Mouse (Mus musculus): ENCODE measurements around the gene Oit1. TPM values are rescaled to one million over a fixed set of nuclear protein-coding genes. Genes with fewer than 3 reads are reported as not detected.

Gene Oit1
- total RNA-seq (2021): under 1 TPM in 1 of 2 experiments, not detected in 1; 0.22 TPM
- long read RNA-seq, experiment 1: 0 reads
- long read RNA-seq, experiment 2: 0 reads

DNA sequence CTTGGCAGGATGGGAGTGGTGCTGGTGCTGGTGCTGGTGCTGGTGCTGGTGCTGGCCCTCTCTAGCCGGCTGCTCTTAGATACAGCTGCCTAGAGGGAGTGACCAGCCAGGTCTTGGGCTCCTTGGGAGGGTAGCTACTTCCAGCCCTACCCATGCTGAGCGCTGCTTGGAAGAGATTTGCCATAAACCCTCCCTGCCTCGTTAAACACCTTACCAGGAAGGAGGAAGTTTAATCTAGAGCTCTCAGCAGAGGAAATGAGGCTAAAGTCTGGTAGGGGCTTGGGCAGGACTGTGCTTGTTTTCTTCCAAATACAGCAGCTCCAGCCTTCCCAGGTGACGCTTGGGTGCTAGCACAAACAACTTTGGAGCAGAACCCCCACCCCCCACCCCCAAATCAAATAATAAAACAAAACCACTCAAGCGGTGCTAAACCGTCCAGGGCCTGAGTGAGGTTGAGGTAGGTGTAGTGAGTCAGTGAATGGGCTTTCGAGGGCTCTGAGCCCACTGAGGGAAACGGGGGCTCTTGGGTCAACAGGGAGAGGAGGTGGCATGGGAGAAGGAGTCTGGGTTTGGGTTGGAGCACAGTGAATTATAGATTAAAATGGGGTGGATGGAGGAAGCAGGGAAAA, at the start of gene Oit1:
TSS of gene Oit1 (minus strand) at position 70 of the 629 bp plus-strand sequence.
- no peak for DNase-seq (ENCODE audit: low spot score in 2 of 2)

DNA sequence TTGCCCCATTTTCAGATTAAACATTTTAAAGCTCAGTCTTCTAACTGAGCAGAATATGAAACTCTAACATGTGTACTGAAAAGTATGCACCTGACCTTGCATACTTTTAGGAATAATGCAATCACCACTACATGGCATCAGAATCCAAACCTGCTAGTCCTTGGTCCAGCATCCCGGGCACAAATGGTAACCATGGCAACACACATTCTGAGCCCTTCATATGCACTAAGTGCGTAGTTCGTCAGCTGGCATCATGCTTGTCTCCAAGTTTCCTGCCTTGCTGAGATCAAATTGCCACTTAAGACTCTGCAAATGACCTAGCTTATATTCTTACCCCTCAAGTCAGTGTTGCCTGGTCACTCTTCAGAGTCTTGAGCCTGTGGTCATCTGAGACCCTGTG, 44.3 kb upstream of the Oit1 start:
- DNase-seq (ENCODE audit: low spot score in 2 of 2): no peak

DNA sequence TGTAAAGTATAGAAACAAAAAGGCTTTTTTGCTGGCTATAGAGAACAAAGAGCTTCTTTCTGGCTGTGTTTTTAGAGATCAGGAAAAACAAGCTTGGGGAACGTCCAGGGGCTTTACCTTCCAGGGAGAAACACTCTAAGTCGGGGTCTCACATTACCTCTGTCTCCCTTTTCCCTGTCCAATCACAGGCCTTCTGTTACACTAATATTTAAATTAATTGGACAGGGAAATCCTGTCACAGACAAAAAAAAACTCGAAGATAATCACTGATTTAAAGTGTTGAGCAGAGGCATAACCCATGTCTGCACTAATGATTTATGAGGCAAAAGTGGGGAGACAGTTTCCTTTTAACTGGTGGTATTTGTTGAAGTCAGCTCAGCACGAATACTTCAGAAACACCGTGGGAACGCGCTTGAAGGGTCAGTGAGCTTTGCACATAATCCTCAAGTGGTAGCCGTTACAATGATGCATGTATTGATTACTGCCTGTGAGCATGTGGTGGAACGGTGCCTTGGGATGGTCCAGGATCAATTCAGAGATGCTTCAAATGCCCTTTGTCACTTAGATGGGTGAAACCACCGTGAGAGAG, 42.7 kb upstream of the Oit1 start:
- no peak for DNase-seq (ENCODE audit: low spot score in 2 of 2)

DNA sequence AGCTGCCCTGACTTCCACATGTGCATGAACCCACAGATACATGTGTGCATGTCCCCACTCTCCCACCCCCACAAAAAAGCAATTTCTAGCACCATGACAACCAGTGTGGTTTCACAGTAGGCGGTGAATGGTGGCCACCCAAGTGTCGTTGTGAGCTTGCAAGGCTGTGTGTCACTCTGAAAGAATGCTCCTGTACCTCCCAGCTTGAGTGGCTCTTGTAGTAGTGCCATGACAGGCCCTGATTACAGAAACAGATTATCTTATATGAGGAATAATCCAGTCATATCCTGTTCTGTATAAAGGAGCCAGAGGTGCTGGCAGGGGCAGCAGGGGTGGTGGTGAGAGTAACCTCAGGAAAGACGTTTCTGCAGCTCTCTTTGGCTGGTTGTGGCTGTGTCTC, 40.1 kb upstream of the Oit1 start:
- no peak for DNase-seq (ENCODE audit: low spot score in 2 of 2)

DNA sequence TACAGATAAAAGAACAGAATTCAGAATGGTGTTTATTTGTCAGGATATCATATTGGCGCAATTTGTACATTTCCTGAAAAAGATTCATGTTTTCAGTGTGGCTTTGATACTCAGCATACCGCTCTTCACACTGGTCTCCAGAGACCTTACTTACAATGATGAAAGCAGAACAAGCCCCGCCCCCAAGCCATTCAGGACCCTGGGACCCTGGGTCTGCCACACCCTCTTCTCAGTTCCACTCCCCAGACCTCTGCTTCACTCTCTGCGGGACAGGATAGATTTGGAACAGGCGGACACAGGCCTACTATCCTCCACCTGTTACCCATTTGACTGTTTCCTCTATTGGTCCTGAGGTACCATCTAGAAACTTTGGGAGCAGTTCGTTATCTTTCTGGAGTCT, 27.4 kb upstream of the Oit1 start:
- no peak for DNase-seq (ENCODE audit: low spot score in 2 of 2)

DNA sequence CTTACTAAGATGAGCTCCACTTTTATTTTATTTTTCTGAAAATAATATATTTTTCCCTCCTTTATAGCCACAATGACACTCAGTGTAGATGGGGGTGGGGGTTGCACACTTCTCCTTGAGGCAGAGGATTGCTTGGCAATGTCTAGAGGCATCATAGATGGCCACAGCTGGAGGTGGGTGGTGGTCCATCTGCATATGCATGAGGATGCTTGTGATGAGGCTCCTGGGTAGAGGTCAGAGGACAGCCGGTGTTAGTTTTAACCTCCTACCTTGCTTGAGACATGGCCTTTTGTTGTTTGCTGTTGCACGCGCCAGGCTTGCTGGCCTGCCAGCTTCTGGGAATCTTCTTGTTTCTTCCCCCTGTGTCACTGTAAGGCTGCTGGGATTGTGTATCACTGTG, 24.8 kb upstream of the Oit1 start:
- no peak for DNase-seq (ENCODE audit: low spot score in 2 of 2)

DNA sequence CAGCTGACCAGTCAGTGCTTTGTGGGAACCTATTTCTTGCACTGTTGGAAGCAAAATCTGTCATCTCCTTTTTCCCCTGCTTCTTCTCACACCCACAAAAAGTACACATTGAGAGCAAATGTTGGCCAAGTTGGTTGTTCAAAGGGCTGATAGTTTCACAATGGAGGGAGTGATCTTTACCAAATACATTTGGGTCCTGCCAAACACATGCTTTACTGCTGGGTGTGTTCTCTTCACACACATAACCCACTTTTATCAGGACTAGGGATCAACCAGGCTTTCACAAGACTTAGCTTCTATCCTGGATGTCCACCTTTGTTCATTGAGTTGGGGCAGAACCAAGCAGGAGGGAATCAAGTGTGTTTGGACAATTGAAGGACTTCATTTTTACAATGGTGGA, 20.0 kb upstream of the Oit1 start:
- no peak for DNase-seq (ENCODE audit: low spot score in 2 of 2)

DNA sequence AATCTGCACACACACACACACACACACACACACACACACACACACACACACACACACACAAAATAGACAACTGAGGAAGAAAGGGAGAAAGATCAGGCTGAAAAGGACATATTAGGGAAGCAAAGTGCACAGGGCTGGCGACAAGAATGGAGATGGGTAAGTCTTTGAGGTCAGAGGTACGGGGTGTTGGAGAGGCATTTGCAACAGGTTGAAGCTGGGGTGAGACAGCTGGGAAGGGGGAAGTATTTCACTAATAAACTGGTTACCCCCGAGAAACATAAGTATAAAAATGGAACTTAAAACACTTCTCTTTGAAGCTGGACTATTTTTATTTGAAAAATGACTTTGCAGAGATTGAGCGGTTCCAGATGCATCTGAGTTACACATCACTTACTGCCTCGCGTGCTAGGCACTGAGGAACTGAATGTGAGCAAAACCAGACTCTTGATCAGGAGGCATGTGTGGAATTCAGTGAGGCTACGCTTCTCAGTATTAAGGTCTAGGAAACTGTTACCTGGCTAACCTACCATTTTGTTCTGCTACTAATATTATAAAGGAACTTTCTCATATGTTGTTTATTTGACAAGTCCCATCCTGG, 17.2 kb upstream of the Oit1 start:
- no peak for DNase-seq (ENCODE audit: low spot score in 2 of 2)

DNA sequence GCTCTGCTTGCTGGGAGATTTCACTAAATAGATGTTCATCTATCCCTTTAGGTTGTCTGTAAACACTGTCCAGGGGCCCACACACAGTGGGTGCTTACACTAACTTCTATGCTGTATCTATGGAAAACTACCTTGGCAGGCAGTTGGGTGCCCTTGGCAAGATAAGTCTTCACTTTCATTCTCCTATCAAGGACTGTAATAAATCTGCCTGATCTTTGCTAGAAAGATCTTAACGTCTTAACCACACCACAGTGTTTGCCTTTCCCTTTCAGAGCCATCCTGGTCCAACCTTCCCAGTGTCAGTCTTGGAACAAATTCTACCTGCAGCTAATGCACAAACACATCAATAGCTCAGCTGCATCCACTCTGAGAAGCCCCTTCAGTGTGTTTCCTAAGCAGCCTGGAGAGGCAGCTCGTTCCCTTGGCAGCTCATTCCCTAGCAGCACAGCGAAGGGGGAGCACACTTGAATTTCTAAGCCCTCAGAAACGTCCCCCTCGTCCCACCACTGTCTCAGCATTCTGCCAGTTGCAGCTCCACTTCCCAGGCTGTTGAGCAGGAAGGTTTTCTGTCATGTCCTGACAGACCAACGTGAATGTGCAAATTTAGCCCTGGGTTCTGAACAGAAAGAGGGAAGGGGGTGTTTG, 13.7 kb upstream of the Oit1 start:
- no peak for DNase-seq (ENCODE audit: low spot score in 2 of 2)

DNA sequence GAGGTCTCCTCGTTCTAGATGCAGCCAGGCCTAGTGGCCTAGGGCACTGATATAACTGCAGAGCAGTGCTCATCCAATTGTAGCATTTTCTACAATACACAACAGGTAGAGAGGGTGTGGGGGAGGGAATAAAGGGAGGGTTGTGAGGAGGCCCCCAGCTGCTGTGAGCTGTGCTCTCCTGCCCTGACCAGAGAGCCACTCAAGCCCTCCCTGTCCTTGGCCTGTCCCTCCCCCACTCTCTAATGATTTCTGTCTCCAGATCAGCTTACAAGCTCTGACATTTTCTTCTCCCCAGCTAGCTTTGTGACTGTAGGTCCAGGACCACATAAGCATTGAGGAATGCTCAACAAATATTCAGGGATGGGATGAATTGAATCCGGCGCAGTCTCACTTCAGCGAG, 9.2 kb downstream of the Oit1 start:
- DNase-seq (ENCODE audit: low spot score in 2 of 2): no peak

DNA sequence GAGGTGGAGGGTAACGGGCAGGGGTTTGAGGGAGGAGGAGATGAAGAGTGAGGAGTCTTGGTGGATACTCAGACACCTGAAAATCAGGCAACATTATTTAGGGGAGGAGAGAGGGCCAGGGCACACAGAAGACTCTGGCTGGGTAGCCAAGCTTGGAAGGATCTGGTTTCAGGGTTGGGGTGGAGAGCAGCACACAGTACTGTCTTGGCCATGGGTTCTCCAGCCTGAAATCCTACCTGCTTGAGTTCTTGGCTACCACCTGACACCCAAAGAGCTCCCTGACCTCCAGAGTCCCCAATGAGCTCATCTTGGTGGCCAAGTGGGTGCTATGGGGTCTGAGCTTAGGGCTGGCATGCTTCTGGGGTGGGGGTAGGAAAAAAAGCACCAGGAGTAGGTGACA, 9.7 kb downstream of the Oit1 start:
- no peak for DNase-seq (ENCODE audit: low spot score in 2 of 2)

DNA sequence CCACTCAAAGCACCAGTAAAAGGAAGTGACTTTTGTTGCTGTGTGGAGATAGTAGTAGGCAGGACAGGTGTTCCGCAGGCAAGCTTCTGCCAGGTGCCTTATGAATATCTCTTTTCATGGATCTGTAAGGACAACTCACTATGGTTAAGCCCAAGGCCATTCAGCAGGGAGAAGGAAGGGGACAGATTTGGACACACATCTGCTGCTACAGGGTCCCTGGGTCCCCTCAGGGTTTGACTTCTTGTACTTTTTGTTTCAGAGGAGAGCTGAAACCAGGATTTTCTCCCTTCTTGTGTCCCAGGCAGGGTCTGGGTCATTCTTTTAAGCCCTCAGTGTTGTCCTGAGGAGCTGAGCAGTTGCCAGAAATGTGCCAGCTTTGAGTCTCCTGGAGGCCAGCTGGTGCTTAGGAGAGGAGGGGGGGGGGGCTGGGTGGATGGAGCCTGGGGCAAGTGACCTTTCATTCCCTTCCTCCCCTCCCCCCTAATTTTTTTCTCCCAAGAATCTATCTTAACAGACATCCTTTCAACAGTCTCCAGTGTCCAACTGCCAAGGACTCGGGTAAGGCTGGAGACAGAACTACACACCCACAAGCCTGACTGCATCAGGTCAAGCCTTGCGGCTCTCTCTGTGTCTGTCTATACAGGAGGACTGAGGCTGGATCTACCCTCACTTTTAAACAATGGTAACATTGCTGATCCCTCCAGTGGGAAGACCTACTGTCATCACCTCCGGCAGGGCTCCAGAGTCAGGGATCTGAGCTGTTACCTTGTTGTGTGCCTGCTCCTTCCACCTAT, 10.6 kb downstream of the Oit1 start:
- no peak for DNase-seq (ENCODE audit: low spot score in 2 of 2)

DNA sequence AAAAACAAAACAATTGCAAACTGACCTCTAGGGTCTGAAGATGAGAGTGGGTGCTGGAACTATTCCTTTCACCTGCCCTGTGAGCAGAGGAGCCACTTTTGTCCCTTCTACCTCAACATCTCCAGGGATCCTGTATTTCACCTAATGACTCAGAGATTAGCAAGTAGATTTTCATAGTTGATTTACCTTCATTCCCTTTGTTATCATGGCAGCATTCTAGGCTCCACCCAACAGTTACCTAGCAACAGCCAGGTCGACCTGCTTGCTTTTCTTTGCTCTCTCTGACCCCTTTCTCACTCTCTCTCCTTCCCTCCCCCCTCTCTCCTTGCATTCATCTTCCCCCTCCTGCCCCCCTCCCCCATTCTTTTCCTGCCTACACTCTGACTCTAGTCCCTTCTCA, 11.4 kb downstream of the Oit1 start:
- DNase-seq (ENCODE audit: low spot score in 2 of 2): no peak

DNA sequence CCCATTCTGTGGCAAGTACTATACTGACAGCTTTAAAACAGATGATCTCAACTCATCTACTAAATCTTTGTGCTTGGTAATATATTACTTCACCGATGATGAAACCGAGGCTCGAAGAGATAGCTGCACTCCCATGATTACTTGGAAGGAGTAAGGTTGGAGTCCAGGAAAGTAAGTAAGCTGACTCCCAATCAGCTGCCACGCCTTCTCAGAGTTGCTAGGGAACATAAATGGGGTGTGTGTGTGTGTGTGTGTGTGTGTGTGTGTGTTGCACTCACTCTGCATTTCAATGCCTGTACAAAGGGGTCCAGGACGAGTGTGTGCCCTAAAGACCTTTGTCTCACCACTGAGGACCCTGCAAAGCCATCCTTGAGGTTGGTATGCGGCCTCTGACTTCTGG, 12.7 kb downstream of the Oit1 start:
- DNase-seq (ENCODE audit: low spot score in 2 of 2): no peak

DNA sequence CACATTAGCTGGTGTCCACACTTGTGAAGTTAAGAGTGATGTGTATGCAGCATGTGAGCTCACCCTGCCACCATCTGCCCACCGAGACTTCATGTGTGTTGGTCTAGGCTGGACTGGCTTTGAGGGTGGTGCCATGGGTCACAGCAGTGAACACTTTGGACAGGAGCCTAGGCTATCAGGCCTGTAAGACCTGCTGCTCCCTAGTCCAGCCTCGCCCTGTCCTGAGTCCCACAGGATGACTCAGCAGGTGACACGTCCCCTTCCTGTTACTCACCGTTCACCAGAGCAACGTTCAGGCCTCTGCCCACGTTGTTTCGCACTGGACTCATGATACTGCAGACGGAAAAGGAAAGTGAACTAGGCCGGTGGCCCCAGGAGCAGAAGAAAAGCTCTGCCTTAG, 21.7 kb downstream of the Oit1 start:
- DNase-seq (ENCODE audit: low spot score in 2 of 2): no peak

DNA sequence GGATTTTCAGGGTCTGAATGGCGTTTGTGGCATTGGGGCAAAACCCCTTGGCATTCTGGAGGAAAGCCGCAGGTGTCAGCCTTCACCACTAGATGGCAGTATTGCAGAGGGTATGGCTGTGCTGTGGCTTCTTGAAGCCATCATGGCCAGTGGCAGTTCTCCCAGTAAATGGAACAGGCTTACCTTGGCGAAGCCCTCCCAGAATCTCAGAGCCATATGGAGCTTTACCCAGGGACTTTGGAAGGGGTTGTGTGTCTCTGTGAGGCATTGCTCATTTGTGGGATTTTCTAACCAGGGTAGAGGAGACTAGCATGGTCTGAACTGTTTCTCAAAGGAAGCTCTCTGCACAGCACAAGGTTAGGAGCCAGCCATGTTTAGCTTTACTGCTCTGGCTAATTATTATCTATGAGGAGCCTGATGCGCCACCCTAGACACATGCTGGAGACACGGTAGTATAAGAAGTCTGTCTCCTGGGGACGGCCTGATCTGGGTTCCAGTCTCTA, 22.5 kb downstream of the Oit1 start:
- peak; percentile 26 to 54 for DNase-seq (ENCODE audit: low spot score in 2 of 2)

DNA sequence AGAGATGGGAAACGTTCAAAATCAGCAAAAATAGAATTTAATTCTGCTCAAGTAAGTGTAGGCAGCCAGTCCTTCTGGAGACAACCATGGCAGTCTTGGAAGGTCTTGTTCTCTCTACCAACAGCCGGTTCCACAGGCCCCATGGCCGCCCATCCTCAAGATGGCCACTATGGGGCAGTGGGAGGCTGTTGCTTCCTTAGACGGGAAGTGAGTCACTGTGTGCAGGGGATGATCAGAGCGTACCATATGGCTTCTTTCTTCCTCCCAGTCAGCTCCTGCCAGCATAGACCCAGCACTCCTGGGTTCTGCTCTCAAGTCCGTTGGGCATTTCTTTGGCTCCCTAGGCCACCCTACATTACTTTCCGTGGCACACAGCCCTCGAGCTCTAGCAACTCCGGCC, 29.6 kb downstream of the Oit1 start:
- DNase-seq (ENCODE audit: low spot score in 2 of 2): no peak

DNA sequence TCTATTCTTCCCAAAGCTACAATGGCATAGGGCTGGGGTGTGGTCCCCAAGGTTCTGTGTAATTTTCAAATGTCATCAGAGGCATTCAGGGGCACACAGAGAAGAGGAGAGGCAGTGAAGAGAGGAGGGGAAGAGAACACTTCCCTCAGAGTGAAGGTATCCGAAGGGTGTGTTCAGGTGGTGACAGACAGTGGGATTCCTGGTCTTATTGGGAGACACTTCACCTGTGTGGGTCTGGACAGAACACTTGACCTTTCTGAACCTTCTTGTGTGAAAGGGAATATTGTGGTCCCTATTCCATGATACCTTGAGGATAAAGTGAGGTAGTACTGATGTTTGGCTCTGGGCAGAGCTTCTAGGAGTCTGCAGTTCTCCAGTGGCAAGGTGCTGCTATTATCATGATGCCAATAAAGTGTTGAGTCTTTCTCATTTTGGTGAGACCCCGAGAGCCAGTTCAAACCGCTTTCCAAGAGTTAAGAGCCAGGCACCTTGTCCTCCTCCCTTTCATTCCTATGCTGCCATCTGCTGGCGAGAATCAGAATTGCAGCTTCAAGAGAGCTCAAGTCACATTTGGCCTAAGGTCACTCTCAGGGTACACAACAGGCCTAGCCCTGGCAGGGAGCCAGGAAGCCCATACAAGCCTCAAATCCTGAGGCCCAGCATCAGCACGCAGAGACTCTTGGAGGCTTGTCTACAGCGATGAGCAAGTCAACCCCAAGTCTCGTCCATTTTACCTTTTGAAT, 32.1 kb downstream of the Oit1 start:
- peak; percentile 67 to 81 for DNase-seq (ENCODE audit: low spot score in 2 of 2)

DNA sequence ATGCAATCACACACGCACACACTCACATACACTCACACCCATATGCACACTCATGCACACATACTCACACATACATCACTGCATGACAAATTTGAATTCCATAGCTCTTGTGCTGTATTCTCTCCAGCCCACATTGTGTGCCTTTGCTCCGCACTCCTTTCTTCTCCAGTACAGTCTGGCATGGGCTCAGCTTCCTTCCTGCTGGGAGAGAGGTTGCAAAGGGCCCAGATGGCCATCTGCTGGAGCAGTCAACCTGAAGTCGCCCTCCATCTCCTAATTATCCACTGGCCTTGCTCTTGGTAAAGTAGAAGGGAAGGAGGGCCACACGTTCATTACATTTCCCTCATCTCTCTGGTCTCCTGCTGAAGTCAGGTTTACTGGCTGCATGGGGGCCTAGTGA, 33.0 kb downstream of the Oit1 start:
- no peak for DNase-seq (ENCODE audit: low spot score in 2 of 2)

DNA sequence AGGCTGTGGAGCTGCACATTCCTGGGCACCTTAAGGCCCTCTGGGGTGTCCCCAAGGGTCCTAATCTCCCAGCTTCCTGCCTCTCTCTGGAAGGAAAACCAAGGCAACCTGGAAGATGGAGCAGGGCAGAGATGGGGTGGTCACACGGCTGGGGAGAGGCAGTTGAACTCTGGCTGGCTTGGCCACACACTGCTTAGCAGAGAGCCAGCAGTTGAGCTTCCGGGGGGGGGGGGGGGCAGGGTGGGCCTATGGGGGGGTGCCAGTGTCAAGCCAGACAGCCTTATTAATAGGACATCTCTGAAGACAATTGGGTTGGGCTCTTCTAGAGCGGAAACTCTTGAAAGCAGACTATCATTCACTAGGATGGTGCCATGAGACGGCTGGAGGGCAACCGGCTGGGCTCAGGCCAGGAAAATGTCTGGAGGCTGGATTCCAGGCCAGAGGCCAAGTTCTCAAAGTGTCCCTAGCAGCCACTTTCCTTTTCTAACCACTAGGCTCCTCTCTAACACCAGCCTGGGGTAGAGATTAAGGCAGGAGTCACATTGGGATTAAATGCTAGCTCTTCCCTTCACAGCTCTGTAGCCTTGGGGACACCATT, 35.9 kb downstream of the Oit1 start:
- DNase-seq (ENCODE audit: low spot score in 2 of 2): peak; percentile 22 to 29
